Mouse (Mus musculus) bone marrow macrophage, adult 2 months (primary cell): ENCODE measurements around the gene Slc37a1.
"Not testable (repeated sequence)": the region's sequence is repeated elsewhere in the genome, so short reads cannot be mapped to it uniquely, and the experiment has no call there.

Experiments used
- CTCF ChIP-seq: IDR thresholded peaks from 2 replicates; pipeline ENCODE4 v1.5.1; 2012; ENCODE audit warnings: low read depth, mild to moderate bottlenecking, low read length, moderate library complexity
- POLR2A ChIP-seq: IDR thresholded peaks from 2 replicates; pipeline ENCODE4 v1.6.1; 2012; ENCODE audit warnings: mild to moderate bottlenecking, low read depth, low read length, borderline replicate concordance

DNA sequence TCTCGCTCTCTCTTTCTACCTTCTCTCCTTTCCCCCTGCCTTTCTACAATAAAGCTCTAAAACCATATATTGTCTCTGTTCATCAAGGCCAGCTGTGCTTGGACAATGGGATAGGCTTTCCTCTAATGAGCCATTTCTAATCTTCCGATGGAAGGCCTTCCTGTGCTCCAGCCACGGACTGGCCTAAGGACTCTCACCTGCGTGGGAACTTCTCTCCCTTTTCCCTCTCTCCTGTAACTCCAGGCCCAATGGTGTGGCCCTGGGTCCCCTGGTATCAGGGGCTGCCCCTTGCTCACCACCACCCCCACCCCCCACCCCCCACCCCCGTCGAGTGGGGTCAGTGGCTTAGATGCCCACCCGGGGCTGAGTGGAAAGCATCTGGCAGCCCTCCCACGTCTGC, 15.9 kb upstream of the Slc37a1 start:
- not testable (repeated sequence) for TF ChIP-seq CTCF, POLR2A
